Mouse (Mus musculus): ENCODE results near the gene Snx1.

Snx1 gene

GRCm38 (mm10) chr9:66127193-66127546 lies 783 bp upstream of the Snx1 start:
- CTCF ChIA-PET: no interaction called here

- CTCF ChIA-PET: interaction anchor here (0.6 kb wide), 1 partner anchor 750 kb away, joined by 4 read pairs; no protein-coding TSS in a partner anchor
Observed at GRCm38 (mm10) chr9:66125543-66126455, 588 bp downstream of the Snx1 start.

DNA sequence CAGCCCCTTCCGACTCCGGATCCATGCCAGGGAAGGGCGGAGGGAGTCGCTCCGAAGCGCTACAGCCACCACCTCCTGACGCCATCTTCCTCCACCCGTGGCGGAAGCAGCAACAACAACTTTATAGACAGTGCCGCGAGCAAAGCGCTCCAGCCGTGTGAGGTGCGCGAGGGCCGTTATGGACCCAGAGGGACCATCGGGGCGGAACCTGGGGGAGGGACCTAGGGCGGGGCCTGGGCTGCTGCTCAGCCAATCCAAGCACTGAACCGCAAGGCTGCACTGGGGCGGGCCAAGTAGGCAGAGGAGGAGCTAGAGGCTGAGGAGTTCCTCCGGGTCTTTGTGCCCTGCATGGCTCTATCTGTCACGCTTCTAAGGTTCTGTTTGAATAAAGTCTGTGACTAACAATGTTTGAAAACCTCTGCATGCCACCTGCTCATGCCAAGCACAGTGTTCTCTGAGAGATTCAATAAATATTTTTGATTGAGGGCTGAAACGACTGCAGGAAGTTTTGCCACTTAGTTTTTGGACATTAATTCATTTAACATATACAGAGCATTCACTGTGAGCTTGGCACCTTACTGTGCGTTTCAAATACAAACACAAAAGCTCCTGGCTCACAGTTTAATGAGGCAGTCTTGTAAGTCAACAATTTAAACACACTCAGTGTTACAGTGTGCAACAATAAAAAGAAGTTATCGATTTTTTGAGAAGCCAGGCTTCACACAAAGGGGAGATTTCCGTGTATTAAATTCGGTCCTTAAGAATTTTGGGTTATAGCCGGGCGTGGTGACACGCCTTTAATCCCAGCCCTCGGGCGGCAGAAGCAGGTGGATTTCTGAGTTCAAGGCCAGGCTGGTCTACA lies 1.5 kb downstream of the Snx1 start:
- CTCF ChIA-PET: interaction anchor here (0.5 kb wide), 1 partner anchor 130 kb away, joined by 3 read pairs; no protein-coding TSS in a partner anchor

GRCm38 (mm10) chr9:66124111-66124531 lies 2.3 kb downstream of the Snx1 start:
- CTCF ChIA-PET: interaction anchor here (0.5 kb wide), 1 partner anchor 129 kb away, joined by 3 read pairs; no protein-coding TSS in a partner anchor

- CTCF ChIA-PET: no interaction called here
Observed at GRCm38 (mm10) chr9:66123648-66124047, 2.7 kb downstream of the Snx1 start.

GRCm38 (mm10) chr9:66121421-66121820 lies 5.0 kb downstream of the Snx1 start:
- CTCF ChIA-PET: interaction anchor here (0.7 kb wide), 1 partner anchor 683 kb away, joined by 3 read pairs; no protein-coding TSS in a partner anchor

- CTCF ChIA-PET: no interaction called here
Observed at GRCm38 (mm10) chr9:66120945-66121344, 5.4 kb downstream of the Snx1 start.

DNA sequence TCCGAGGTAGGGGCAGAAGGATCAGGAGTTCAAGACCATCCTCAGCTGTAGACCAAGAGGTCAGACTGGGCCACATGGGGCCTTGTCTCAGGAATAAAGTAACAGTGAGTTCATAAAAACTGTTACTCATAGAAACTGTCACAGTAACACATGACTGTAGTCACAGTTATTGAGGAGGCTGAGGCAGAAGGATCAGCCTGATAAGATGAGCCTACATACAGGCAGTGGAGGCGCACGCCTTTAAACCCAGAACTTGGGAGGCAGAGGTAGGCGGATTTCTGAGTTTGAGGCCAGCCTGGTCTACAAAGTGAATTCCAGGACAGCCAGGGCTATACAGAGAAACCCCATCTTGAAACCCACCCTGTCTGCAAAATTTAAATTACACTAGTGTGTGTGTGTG lies 6.3 kb downstream of the Snx1 start:
- CTCF ChIA-PET: no interaction called here

GRCm38 (mm10) chr9:66119498-66119897 lies 6.9 kb downstream of the Snx1 start:
- CTCF ChIA-PET: no interaction called here

DNA sequence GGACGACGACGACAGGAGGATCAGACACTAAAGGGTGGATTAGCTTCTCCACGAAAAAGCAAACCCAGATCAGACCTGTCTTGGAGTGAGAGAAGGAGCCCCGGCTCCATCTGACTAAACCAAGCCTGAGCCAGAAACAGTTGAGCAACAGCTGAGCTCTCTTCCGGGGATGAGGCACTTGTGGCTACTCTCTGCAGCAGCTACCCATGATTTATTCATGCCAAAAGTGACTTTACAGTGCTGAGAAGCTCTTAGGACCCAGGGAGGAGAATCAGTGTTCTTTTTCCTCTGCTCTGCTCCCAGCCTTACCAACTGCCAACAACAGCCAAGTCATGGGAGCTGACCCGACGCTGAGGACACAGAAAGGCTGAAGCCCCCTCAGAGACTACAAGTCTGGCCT lies 9.5 kb downstream of the Snx1 start:
- CTCF ChIA-PET: no interaction called here

- CTCF ChIA-PET: no interaction called here
Observed at GRCm38 (mm10) chr9:66114341-66114740, 12.0 kb downstream of the Snx1 start.

DNA sequence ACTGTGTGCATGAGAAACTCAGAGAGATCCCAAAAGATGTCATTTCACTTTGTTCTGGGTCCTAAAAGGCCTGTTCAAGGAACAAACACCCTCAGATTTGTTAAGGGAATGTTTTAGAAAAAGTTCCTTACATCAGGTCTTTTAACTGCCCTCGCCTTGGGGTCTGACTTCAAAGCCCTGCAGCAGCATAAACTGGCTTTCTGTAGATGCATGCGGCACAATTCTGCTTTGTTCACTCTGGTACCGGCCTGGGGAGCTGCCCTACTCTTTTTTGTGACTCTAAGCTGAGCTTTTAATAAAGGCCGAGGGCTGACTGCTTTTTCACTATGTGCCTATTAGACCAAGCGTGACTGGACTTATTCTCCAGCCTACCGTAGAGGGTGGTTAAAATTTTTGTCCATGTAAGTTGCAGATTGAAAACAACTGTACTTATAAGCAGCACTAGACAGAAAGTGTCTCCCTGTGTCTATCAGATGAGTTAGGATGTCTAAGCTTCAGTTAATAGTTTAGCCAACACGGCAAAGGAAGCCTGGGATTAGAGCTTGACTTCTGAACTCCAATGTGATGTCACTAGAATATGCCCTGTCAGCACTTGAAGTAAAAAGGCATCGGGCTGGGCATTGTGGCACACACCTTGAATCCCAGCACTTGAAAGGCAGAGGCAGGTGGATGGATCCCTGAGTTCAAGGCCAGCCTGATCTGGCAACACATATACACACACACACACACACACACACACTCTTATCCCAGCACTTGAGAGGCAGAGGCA lies 15.6 kb downstream of the Snx1 start:
- CTCF ChIA-PET: interaction anchor here (0.7 kb wide), 1 partner anchor 125 kb away, joined by 5 read pairs; no protein-coding TSS in a partner anchor

GRCm38 (mm10) chr9:66110126-66110525 lies 16.3 kb downstream of the Snx1 start:
- CTCF ChIA-PET: no interaction called here

DNA sequence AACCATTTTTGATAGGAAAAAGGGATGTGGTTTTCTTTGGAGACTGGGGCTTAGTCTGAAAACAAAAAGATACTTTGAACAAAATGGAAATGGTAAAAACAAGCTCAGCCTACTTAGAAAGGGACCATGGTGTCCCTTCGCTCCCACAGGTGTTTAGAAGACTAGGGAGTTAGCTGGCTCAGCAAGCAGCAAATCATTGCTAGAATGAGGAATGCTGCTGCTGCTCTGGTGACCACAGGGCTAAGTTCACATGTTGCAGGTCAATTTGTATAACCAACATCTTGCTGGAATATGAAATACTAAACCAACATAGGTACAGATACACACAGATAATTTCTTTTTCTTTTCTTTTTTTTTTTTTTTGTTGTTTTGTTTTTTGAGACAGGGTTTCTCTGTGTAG lies 16.8 kb downstream of the Snx1 start:
- CTCF ChIA-PET: no interaction called here

- CTCF ChIA-PET: no interaction called here
Observed at GRCm38 (mm10) chr9:66105168-66105567, 21.2 kb downstream of the Snx1 start.

- CTCF ChIA-PET: interaction anchor here (0.7 kb wide), 1 partner anchor 9 kb away, joined by 4 read pairs; no protein-coding TSS in a partner anchor
Observed at GRCm38 (mm10) chr9:66104601-66105000, 21.8 kb downstream of the Snx1 start.

DNA sequence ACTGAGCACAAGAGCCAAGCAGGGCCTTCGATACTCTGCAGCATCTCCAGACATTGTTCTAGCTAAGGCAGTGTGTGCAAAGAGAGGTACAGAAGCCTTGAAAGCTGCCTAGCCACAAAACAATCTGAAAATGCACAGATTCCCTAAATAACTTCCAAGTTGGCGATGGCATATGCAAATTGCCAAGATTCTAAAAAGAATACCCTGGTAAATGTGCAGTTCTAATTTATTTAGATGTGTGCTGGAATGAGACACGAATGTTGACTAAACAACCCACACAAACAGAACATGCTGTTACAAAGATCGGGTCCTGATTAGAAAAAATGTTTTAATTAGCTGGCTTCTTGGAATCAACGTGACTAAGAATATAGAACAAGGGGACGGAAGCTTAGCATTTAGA lies 23.7 kb downstream of the Snx1 start:
- CTCF ChIA-PET: no interaction called here

GRCm38 (mm10) chr9:66101577-66101976 lies 24.8 kb downstream of the Snx1 start:
- CTCF ChIA-PET: no interaction called here

DNA sequence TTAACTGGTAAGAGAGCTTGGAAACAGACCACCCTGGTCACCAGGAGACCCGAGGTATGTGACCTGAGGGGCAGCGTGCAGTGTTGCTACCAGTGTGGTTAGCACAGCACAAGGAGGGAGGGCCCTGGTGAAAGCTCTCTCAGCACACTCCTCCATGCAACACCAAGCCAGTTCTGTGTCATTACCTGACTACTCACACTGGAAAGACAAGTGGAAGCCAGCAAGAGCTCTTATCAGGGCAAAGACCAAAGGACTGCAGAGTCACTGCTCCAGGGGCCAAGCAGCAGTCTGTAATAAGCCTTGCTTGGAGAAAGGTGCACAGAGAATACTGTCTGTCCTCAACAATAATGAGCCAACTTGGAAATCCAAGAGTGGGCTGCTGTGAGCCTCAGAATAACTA lies 33.7 kb downstream of the Snx1 start:
- CTCF ChIA-PET: no interaction called here

DNA sequence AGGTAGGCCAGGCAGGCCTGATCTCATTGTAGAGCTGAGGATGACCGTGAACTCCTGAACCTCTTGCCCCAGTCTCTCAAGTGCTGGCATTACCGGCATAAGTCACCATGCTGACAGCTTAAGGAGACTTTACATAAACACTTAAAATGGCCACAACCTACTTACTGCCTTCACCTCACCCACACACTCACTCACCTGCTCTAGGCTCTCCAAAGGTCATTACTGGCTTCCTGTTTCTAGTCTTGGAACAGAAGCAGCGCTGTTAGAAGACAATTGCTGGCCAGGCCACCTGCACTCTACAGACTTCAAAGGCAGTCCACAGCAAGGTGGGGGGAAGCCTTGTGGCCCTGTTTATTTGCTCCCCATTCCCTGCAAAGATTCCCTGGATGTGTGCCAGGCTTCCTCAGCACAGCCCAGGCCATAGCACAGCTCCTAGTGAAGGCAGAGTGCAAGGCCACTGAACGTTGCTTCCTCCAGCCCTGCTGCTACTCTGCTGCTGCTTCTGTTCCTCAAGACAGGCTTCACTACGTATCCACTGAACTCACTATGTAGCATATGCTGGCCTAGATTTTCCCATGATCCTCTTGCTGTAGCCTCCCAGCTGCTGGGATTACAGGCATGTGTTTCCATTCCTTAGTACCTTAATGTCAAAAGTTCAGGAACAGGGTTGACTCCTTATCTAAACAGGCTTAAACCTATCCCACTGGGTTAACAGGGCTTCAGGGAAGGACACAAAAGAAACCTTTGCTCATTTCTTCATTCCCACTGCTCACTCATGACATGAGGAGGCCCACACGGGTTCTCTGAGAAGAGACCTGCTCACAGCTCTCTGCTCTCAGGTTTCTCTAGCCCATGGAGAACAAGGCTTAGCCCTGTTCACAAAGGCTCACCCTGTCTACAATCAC lies 34.8 kb downstream of the Snx1 start:
- CTCF ChIA-PET: no interaction called here

All from spleen, embryonic (tissue).